Mouse (Mus musculus): ENCODE measurements at regions not wholly inside any gene's neighbourhood (a gene's known extent, or its start where the extent isn't known, plus 50 kb on each side); places are given as distances from the start of the nearest gene placed in this dataset.
A peak's percentile ranks its signal among the peaks of the same experiment; 100 is the strongest.

DNA sequence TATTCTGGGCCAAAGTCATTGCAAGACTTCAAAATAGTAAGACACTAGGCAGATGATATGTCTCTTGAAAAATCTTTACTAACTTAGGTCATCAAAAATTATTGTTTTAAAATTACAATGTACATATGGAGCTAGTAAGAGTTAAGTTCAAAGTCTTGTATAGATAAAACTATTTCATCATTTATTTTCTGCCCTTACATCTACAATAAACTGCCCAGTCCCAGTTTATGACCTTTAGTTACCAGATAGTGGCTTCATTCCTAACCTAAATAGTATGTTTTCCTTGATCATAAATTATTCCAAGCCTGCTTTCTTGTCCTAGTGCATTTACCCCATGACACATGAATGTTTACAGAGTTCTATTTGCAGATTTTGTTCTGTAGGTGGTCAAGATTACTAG, 72.9 kb downstream of the Manea start:
- no peak for ATAC-seq (replicated peaks in 1 of 2; ENCODE audit: insufficient read depth in 1 of 2, low FRiP score in 2 of 2, low TSS enrichment in 1 of 2, low read depth in 1 of 2, poor library complexity in 2 of 2, severe bottlenecking in 2 of 2)

DNA sequence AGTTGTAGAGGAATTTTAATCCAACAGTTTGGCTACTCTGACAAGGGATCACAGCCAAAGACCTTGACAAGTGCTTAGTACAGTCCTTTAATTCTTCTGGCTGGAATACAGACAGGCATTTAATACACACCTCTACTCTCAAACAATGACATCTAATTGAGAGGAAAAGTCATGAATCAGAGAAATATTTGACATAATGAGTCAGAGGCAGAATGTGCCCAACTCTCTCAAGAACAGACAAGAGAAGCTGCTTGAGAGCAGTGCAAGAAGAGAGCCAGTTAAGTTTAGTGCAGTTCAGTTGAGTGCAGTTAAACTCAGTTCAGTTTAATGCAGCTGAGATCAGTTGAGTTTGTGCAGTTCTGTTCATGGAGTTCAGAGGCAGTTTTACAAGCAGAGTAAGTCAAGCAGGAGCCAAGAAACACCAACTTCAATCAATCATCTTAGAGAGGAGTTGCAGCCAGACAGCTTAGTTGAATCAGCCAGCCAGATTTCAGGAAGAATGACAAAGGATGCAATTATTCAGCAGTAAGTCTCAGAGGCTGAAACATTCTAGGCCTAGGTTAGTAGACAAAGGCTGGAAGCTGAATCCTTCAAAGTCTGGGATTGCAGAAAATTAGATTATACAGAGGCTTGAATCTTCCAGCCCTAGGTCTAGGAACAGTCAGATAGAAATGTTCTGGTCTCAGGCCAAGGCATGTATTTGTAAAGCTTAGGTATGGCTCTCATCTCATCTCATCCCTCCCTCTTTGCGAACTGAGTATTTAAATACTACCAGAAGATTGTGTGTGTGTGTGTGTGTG, 87.3 kb downstream of the Manea start:
- no peak for ATAC-seq (replicated peaks in 1 of 2; ENCODE audit: insufficient read depth in 1 of 2, low FRiP score in 2 of 2, low TSS enrichment in 1 of 2, low read depth in 1 of 2, poor library complexity in 2 of 2, severe bottlenecking in 2 of 2)

DNA sequence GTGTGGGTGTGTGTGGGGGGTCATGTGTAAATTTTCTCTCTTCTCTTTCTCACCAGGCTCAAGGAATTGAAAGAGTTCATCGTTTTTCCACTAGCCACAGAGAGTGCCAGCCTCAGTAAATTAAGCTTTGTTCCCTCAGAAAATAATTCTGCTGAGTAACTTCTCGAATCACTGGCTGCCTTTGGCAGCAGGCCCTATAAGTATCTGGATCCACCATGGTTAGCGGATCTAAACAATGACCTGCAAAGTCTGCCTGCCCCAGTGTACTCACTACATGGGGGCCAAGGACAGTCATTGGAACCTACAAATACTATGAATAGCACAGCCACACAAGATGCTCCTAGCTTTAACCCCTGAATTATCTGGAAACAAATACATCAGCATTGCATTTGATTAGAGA, 90.8 kb downstream of the Manea start:
- ATAC-seq (replicated peaks in 1 of 2; ENCODE audit: insufficient read depth in 1 of 2, low FRiP score in 2 of 2, low TSS enrichment in 1 of 2, low read depth in 1 of 2, poor library complexity in 2 of 2, severe bottlenecking in 2 of 2) = no peak

DNA sequence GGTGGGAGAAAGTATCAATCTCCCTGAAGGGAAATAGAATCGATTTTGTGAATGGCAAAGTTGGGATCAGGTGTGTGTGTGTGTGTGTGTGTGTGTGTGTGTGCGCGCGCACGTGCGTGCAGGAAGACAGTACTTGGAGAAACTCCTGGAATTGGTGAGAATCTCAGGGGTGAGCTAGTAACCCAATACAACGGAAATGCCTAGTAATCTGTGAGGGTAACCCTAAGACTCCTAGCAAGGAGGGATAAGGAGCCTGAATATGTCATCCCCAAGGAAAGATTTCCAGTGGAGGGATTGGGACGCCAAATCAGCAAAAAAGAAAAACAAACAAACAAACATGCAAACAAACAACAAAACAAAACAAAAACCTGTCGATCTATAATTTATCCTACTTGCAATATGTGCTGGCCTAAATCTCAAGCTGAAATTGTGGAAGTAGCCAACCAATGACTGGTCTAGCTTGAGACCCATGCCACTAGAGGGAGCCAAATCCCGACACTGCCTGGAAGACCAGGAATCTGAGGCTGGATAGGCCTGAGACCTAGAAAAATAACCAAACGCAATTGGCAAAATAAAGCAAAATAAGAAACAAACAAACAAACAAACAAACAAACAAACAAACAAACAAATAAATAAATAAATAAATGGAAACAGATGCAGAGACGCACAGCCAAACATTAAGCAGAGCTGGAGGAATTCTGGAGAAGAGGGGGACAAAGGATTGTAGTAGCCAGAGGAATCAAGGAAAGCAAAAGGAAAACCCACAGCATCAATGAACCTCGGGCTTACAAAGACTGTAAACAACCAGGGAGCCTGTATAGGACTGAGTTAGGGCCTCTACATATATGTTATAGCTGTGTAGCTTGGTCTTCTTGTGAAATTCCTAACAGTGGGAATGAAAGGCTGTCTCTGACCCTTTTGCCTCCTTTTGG, 98.5 kb downstream of the Manea start:
- peak; percentile 80 to 90; a peak in 3 of 4 replicates for ATAC-seq (replicated peaks in 1 of 2; ENCODE audit: insufficient read depth in 1 of 2, low FRiP score in 2 of 2, low TSS enrichment in 1 of 2, low read depth in 1 of 2, poor library complexity in 2 of 2, severe bottlenecking in 2 of 2)

DNA sequence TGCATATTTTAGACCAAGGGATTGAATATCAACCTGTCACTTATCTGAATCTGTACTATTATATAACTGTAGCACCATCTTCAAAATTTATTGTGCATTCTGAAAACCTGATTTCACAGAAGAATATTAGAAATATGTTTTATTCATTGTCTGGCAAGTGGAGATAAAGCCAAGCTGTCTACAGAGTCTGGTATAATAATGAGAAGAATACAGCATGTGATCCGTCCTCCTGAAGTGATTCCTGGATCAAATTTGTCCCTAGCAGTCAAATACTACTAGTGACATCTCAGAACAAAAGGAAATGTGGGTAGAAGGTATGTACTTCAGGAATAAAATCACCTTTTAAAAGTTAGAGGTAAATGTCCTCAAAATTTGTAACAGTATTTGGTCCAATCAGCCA, 123.4 kb downstream of the Manea start:
- ATAC-seq (replicated peaks in 1 of 2; ENCODE audit: insufficient read depth in 1 of 2, low FRiP score in 2 of 2, low TSS enrichment in 1 of 2, low read depth in 1 of 2, poor library complexity in 2 of 2, severe bottlenecking in 2 of 2) = no peak
